Mouse (Mus musculus) heart, embryonic 11.5 days (tissue): Measurements from ENCODE around the gene Ramp2. TPM values are rescaled to one million over a fixed set of nuclear protein-coding genes. Genes with fewer than 3 reads are reported as not detected.
A peak's percentile ranks its signal among the peaks of the same experiment; 100 is the strongest.

Experiments used
- ATAC-seq: fragments of 200-750 bp; cut with Nextera tagmentation; replicated peaks from 2 replicates; pipeline ENCODE4 v1.8.0; 2017; ENCODE audit warnings: moderate library complexity; ENCODE audit not compliant: insufficient number of reproducible peaks, low FRiP score, low TSS enrichment
- H3K27ac ChIP-seq: fragments of 300-500 bp; sonication (generic); 2 replicates; pipeline ENCODE4 v1.5.1; 2014; ENCODE audit warnings: mild to moderate bottlenecking, low read depth, low read length
- H3K27me3 ChIP-seq: fragments of 300-500 bp; sonication (generic); 2 replicates; pipeline ENCODE4 v1.6.1; 2014; ENCODE audit warnings: mild to moderate bottlenecking, low read length, mixed read lengths; ENCODE audit not compliant: control insufficient read depth, insufficient read depth
- H3K36me3 ChIP-seq: fragments of 300-500 bp; sonication (generic); 2 replicates; pipeline ENCODE4 v1.6.1; 2014; ENCODE audit warnings: mild to moderate bottlenecking, low read length, moderate library complexity, mixed read lengths; ENCODE audit not compliant: control insufficient read depth, insufficient read depth
- H3K4me1 ChIP-seq: fragments of 300-500 bp; sonication (generic); 2 replicates; pipeline ENCODE4 v1.6.1; 2014; ENCODE audit warnings: low read length; ENCODE audit not compliant: control insufficient read depth, insufficient read depth
- H3K4me2 ChIP-seq: fragments of 300-500 bp; sonication (generic); 2 replicates; pipeline ENCODE4 v1.6.1; 2014; ENCODE audit warnings: mild to moderate bottlenecking, moderate library complexity
- H3K4me3 ChIP-seq: fragments of 300-500 bp; sonication (generic); 2 replicates; pipeline ENCODE4 v1.5.1; 2014; ENCODE audit warnings: low read depth, low read length
- H3K9ac ChIP-seq: fragments of 300-500 bp; sonication (generic); 2 replicates; pipeline ENCODE4 v1.6.1; 2014; ENCODE audit warnings: mild to moderate bottlenecking, low read depth, low read length, moderate library complexity
- H3K9me3 ChIP-seq: fragments of 300-500 bp; sonication (generic); replicated peaks from 2 replicates; pipeline ENCODE4 v1.6.1; 2016; ENCODE audit warnings: low read length; ENCODE audit not compliant: control insufficient read depth
- WGBS: fragments of 180-500 bp; shearing (Covaris S2); extraction: QIAGEN DNeasy Blood & Tissue Kit; methylation state at CpG from one replicate; pipeline ENCODE4 v1.1.7; 2014; ENCODE audit not compliant: insufficient replicate concordance; 5-methylcytosine and 5-hydroxymethylcytosine counted together
- polyA plus RNA-seq: library from polyadenylated mRNA; unstranded; fragments of >200 nt; fragmentation: Nextera tagmentation; extraction: Ambion mirVana; gene quantifications from 2 replicates; pipeline ENCODE4 v1.2.1, GENCODE M21; 2014

Ramp2 gene
- polyA plus RNA-seq, 1 experiment from 2014 or later: 232 TPM

DNA sequence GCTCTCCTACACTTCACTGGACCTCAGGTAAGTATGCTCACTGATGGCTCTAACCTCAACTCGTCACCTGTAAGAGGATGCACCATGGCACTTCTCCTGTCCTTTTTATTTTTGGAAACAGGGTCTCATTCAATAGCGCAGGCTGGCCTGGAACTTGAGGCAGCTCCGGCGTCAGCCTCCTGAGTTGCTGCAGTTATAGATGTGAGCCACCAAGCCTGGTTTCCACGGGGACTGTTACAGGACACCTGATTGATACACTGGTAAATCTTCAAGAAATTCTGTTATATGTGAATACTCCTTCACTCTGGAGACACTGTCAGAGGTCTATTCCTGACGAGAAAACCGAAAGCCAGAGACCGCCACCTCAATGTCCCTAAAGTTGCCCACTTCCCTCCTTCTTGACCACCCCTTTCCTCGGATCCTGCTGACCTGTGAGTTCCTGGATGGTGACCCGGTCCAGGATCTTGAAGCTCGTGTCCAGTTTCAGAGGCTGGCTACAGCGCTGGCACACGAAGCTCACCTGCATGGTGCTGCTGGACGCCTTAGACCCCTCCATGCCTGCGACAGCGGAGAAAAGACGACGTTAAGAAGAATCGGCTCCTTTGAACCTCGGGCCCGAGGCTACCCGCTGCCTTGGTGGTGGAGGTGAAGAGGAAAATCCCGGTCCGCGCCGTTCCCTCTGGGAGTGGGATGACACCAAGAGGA lies 55.6 kb downstream of the Ramp2 start:
- H3K4me3 ChIP-seq: peak overlapping the region; percentile 96
- H3K9me3 ChIP-seq: no peaks in the 10 kb centered on the region
- peak; percentile 35; the same call in 1 of the 2 replicates for ATAC-seq
- 11% methylated on average over 26 of the region's 26 CpGs for WGBS
- peaks cover 6% of the 10 kb centered on the region for H3K36me3 ChIP-seq
- H3K4me1 ChIP-seq: peaks cover 13% of the 10 kb centered on the region
- no peaks in the 10 kb centered on the region for H3K27me3 ChIP-seq
- H3K4me2 ChIP-seq: peak overlapping the region; percentile 99
- H3K27ac ChIP-seq: peak overlapping the region; percentile 35; the same call in 1 of the 2 replicates
- peak overlapping the region; percentile 86 for H3K9ac ChIP-seq

DNA sequence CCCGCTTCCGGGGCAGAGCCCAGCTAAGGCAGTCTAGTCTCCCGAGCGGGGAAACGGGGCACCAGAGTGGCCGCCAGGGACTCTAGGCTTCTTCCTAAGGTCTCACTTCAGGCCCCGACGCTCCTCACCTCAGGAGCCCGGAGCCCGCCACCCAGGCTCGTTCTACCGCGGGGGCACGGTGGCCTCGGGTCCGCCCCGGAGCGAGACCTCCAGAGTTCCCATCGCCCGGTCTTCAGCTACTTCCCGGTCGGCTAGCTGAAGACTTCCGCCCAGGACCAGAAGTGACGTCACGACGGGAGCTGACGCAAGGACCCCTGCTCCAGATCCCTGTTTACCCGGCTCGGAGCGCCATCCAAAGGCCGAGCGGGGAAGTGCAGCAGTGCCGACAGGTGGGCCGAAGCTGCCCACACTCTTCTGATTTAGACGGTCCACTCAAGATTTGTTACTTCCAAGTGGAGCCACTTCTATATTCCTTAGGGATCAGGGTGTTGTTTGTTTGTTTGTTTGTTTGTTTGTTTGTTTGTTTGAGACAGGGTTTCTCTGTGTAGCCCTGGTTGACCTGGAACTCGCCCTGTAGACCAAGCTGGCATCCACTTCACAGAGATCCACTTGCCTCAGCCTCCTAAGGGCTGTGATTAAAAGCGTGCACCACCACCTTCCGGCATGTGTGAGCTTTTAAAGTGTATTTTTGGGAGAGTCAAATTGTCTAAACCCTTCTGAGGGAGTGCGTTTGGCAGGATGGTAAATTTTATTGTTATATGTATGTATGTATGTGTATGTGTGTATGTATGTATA lies 56.4 kb downstream of the Ramp2 start, which contains the start of gene Becn1:
Gene Becn1 (minus strand): TSS at position 283 of the 795 bp plus-strand sequence.
- H3K9ac ChIP-seq: peak within 1 kb of the TSS; percentile 86
- H3K27ac ChIP-seq: peak within 1 kb of the TSS; percentile 35; the same call in 1 of the 2 replicates
- peak within 1 kb of the TSS; percentile 96 for H3K4me3 ChIP-seq
- peak; percentile 88 for ATAC-seq
- H3K27me3 ChIP-seq: no peaks in the 10 kb centered on the region
- WGBS: 7% methylated on average over 39 of the region's 39 CpGs
- H3K36me3 ChIP-seq: peaks cover 6% of the 10 kb centered on the region
- peak within 1 kb of the TSS; percentile 99 for H3K4me2 ChIP-seq
- no peaks in the 10 kb centered on the region for H3K9me3 ChIP-seq
- peaks cover 13% of the 10 kb centered on the region for H3K4me1 ChIP-seq

- no peak overlapping the region for H3K4me3 ChIP-seq
- H3K36me3 ChIP-seq: no peaks in the 10 kb centered on the region
- H3K9ac ChIP-seq: no peak overlapping the region
- no peaks in the 10 kb centered on the region for H3K9me3 ChIP-seq
- no peaks in the 10 kb centered on the region for H3K27me3 ChIP-seq
- H3K4me1 ChIP-seq: no peaks in the 10 kb centered on the region
- H3K27ac ChIP-seq: no peak overlapping the region
- no peak overlapping the region for H3K4me2 ChIP-seq
- ATAC-seq: no peak
- 21% methylated on average over 5 of the region's 5 CpGs for WGBS
Measured at GRCm38 (mm10) chr11:101307744-101308143, 61.9 kb downstream of the Ramp2 start.

Other genes with a start within 250 kb of the Ramp2 start
- gene Atp6v0a1, start 236.6 kb upstream of the Ramp2 start, polyA plus RNA-seq: 57.1 and 62.2 TPM in 2 replicates
- 9.6 and 13.1 TPM in 2 replicates for gene Naglu, start 176.0 kb upstream of the Ramp2 start, polyA plus RNA-seq
- gene Hsd17b1, start 167.6 kb upstream of the Ramp2 start, polyA plus RNA-seq: 0.11 TPM in 1 of 2 replicates, not detected in the other
- 29.6 and 34.3 TPM in 2 replicates for gene Coasy, start 163.5 kb upstream of the Ramp2 start, polyA plus RNA-seq
- gene Mlx, start 158.8 kb upstream of the Ramp2 start, polyA plus RNA-seq: 34.5 and 36.0 TPM in 2 replicates
- 23.1 and 27.5 TPM in 2 replicates for gene Psmc3ip, start 150.6 kb upstream of the Ramp2 start, polyA plus RNA-seq
- 5.5 and 9.2 TPM in 2 replicates for gene Retreg3, start 126.1 kb upstream of the Ramp2 start, polyA plus RNA-seq
- 82.1 and 83.5 TPM in 2 replicates for gene Tubg1, start 126.1 kb upstream of the Ramp2 start, polyA plus RNA-seq
- 4.3 TPM in 2 replicates for gene Tubg2, start 90.1 kb upstream of the Ramp2 start, polyA plus RNA-seq
- 0.46 and 0.70 TPM in 2 replicates for gene Cntnap1, start 75.5 kb upstream of the Ramp2 start, polyA plus RNA-seq
- gene Plekhh3, start 74.7 kb upstream of the Ramp2 start, polyA plus RNA-seq: 6.2 TPM in 2 replicates
- 0.13 and 0.39 TPM in 2 replicates for gene Ccr10, start 70.6 kb upstream of the Ramp2 start, polyA plus RNA-seq
- gene Ezh1, start 19.6 kb upstream of the Ramp2 start, polyA plus RNA-seq: 10.2 and 12.7 TPM in 2 replicates
- 126 and 128 TPM in 2 replicates for gene Vps25, start 7.7 kb downstream of the Ramp2 start, polyA plus RNA-seq
- gene Wnk4, start 14.5 kb downstream of the Ramp2 start, polyA plus RNA-seq: 11.1 and 13.7 TPM in 2 replicates
- 1.1 TPM in 2 replicates for gene Cntd1, start 33.0 kb downstream of the Ramp2 start, polyA plus RNA-seq
- gene Coa3, start 33.1 kb downstream of the Ramp2 start, polyA plus RNA-seq: 183 and 189 TPM in 2 replicates
- gene Becn1, start 56.3 kb downstream of the Ramp2 start, polyA plus RNA-seq: 138 and 154 TPM in 2 replicates
- gene Psme3, start 70.2 kb downstream of the Ramp2 start, polyA plus RNA-seq: 104 and 105 TPM in 2 replicates
- gene Aoc2, start 79.0 kb downstream of the Ramp2 start, polyA plus RNA-seq: 0.90 and 1.4 TPM in 2 replicates
- 0.20 and 0.24 TPM in 2 replicates for gene Aoc3, start 84.6 kb downstream of the Ramp2 start, polyA plus RNA-seq
- gene G6pc, start 121.5 kb downstream of the Ramp2 start, polyA plus RNA-seq: not detected in 2 replicates
- 49.7 and 52.3 TPM in 2 replicates for gene Aarsd1, start 171.6 kb downstream of the Ramp2 start, polyA plus RNA-seq
- 17.5 and 18.7 TPM in 2 replicates for gene Gm27029, start 178.8 kb downstream of the Ramp2 start, polyA plus RNA-seq
- gene Rundc1, start 179.1 kb downstream of the Ramp2 start, polyA plus RNA-seq: 9.6 and 12.9 TPM in 2 replicates
- gene Ptges3l, start 179.3 kb downstream of the Ramp2 start, polyA plus RNA-seq: 75.3 and 82.6 TPM in 2 replicates
- gene Rpl27, start 196.3 kb downstream of the Ramp2 start, polyA plus RNA-seq: 286 and 315 TPM in 2 replicates
- 10.2 and 11.8 TPM in 2 replicates for gene Ifi35, start 202.4 kb downstream of the Ramp2 start, polyA plus RNA-seq
- 17.5 and 22.3 TPM in 2 replicates for gene Rnd2, start 219.0 kb downstream of the Ramp2 start, polyA plus RNA-seq
- 26.5 and 31.7 TPM in 2 replicates for gene Vat1, start 220.2 kb downstream of the Ramp2 start, polyA plus RNA-seq